Mouse (Mus musculus): Measurements from ENCODE around the gene Igf1r.

Gene Igf1r

GRCm38 (mm10) chr7:68080122-68080845, 127.7 kb downstream of the Igf1r start:
- no peak for DNase-seq (ENCODE audit: low spot score in 2 of 2)

GRCm38 (mm10) chr7:68085338-68085737, 132.7 kb downstream of the Igf1r start:
- DNase-seq (ENCODE audit: low spot score in 2 of 2) = no peak

- no peak for DNase-seq (ENCODE audit: low spot score in 2 of 2)
Observed at GRCm38 (mm10) chr7:68085870-68086341, 133.3 kb downstream of the Igf1r start.

- DNase-seq (ENCODE audit: low spot score in 2 of 2) = no peak
Observed at GRCm38 (mm10) chr7:68087496-68087895, 134.9 kb downstream of the Igf1r start.

- no peak for DNase-seq (ENCODE audit: low spot score in 2 of 2)
Observed at GRCm38 (mm10) chr7:68088825-68089224, 136.2 kb downstream of the Igf1r start.

- no peak for DNase-seq (ENCODE audit: low spot score in 2 of 2)
Observed at GRCm38 (mm10) chr7:68089725-68090124, 137.1 kb downstream of the Igf1r start.

GRCm38 (mm10) chr7:68090576-68090975, 137.9 kb downstream of the Igf1r start:
- DNase-seq (ENCODE audit: low spot score in 2 of 2) = no peak

- no peak for DNase-seq (ENCODE audit: low spot score in 2 of 2)
Observed at GRCm38 (mm10) chr7:68092304-68092978, 139.8 kb downstream of the Igf1r start.

- DNase-seq (ENCODE audit: low spot score in 2 of 2) = no peak
Observed at GRCm38 (mm10) chr7:68093817-68094216, 141.2 kb downstream of the Igf1r start.

- DNase-seq (ENCODE audit: low spot score in 2 of 2) = no peak
Observed at GRCm38 (mm10) chr7:68095574-68095973, 142.9 kb downstream of the Igf1r start.

GRCm38 (mm10) chr7:68096411-68096810, 143.8 kb downstream of the Igf1r start:
- DNase-seq (ENCODE audit: low spot score in 2 of 2) = no peak

GRCm38 (mm10) chr7:68097081-68097836, 144.6 kb downstream of the Igf1r start:
- no peak for DNase-seq (ENCODE audit: low spot score in 2 of 2)

GRCm38 (mm10) chr7:68098098-68098497, 145.5 kb downstream of the Igf1r start:
- no peak for DNase-seq (ENCODE audit: low spot score in 2 of 2)

- no peak for DNase-seq (ENCODE audit: low spot score in 2 of 2)
Observed at GRCm38 (mm10) chr7:68100388-68100787, 147.8 kb downstream of the Igf1r start.

- DNase-seq (ENCODE audit: low spot score in 2 of 2) = no peak
Observed at GRCm38 (mm10) chr7:68102456-68103177, 150.0 kb downstream of the Igf1r start.

- DNase-seq (ENCODE audit: low spot score in 2 of 2) = no peak
Observed at GRCm38 (mm10) chr7:68103178-68103530, 150.5 kb downstream of the Igf1r start.

- DNase-seq (ENCODE audit: low spot score in 2 of 2) = no peak
Observed at GRCm38 (mm10) chr7:68111532-68111931, 158.9 kb downstream of the Igf1r start.

GRCm38 (mm10) chr7:68112582-68112981, 160.0 kb downstream of the Igf1r start:
- DNase-seq (ENCODE audit: low spot score in 2 of 2) = no peak

- DNase-seq (ENCODE audit: low spot score in 2 of 2) = no peak
Observed at GRCm38 (mm10) chr7:68114364-68114763, 161.7 kb downstream of the Igf1r start.

GRCm38 (mm10) chr7:68114983-68115715, 162.5 kb downstream of the Igf1r start:
- DNase-seq (ENCODE audit: low spot score in 2 of 2) = no peak

- no peak for DNase-seq (ENCODE audit: low spot score in 2 of 2)
Observed at GRCm38 (mm10) chr7:68117567-68117966, 164.9 kb downstream of the Igf1r start.
